Mouse (Mus musculus): Measurements from ENCODE around the gene Anp32a. TPM values are rescaled to one million over a fixed set of nuclear protein-coding genes. Genes with fewer than 3 reads are reported as not detected.

The Anp32a gene
- polyA plus RNA-seq, 1 experiment from 2014 or later, result 63.7 TPM

DNA sequence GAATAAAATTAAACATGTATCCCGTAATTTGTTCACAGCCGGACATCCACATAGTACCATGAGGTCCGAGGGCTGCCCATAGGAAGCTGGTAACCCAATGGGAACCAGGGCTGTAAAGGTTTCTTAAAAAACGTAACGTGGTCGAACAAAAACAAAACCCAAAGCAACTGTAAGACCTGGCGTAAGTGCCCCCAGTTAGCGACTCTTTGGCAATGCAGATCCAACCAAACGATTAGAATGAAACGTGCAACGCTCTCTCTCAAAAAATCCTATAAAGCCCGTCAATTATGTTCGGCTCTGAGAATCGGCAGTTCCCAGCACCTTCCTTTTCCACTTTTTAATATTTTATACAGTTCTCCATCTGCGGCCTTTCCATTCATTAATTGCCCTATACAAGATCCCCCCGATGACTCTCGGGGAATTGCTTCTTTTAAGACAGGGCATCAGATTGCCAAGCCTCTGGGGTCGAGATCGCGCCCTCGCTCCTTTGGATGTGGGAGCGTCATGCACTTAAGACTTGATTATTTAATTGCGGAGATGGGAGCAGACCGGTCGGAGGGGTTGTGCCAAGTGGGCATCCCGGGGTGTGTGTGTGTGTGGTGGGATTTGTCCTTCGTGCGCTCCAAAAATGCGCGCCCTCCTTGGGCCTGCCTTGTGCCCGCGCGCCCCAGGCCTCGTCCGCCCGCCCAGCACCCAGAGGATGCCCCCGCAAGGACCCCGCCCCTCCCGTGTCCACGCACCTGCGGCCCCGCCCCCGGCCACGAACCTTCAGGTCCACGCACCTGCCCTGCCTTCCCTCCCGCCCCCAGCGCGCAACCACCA is 581 bp upstream of the Anp32a start:
- Histone ChIP-seq H3K4me3 (replicated peaks) (peak overlapping the region; percentile 86), H3K27me3 (peaks cover 12% of the 10 kb centered on the region), H3K36me3 (replicated peaks) (no peaks in the 10 kb centered on the region), H3K9me3 (replicated peaks) (no peaks in the 10 kb centered on the region), H3K4me1 (replicated peaks) (peaks cover 39% of the 10 kb centered on the region), H3K9ac (peak overlapping the region; percentile 67), H3K4me2 (peak overlapping the region; percentile 96), H3K27ac (replicated peaks) (peak overlapping the region; percentile 53; the same call in 1 of the 2 replicates)
- 2% methylated on average over 48 of the region's 48 CpGs for WGBS (ENCODE audit: insufficient replicate concordance)
- peak; percentile 34 for ATAC-seq (ENCODE audit: insufficient read depth)

DNA sequence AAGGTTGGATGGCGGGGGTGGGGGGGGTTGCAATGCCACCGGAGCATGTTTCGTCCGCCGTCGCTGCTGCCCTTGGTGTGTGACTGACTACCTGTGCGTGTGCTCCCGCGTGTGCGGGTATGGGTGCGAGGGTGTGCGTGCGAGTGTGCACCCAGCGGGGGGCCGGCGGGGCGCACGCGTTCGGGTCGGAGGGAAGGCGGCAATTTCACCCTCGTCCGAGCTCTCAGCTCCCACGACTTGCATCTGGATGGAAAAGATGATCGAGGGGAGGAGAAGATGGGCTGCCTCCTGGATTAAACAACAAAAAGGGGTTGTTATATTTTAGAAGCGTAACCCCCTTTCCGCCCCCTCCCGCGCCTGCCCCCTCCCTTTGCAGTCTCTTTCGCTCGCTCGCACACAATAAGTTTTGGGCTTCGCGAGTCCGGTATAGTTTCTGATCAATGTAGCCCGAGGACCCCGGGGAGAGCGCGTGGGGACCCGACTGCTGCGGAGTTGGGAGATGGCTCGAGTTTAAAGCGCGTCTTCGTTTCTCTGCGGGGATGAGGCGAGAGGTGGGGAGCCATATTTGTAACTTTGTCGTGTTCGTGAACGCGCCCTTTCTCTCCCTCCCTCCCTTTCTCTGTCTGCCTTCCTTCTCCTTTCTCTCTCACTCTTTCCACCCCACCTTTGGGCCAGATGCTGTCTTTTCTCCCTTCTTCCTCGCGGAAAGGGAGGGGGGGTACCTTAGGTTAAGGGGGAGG is 778 bp downstream of the Anp32a start:
- peaks cover 51% of the 10 kb centered on the region for H3K4me1 ChIP-seq (replicated peaks)
- H3K4me2 ChIP-seq, result peak overlapping the region; percentile 96
- no peaks in the 10 kb centered on the region for H3K36me3 ChIP-seq (replicated peaks)
- peaks cover 12% of the 10 kb centered on the region for H3K27me3 ChIP-seq
- peak overlapping the region; percentile 92 for H3K27ac ChIP-seq (replicated peaks)
- H3K9ac ChIP-seq, result peak overlapping the region; percentile 74
- no peak for ATAC-seq (ENCODE audit: insufficient read depth)
- under 1% methylated on average over 54 of the region's 54 CpGs for WGBS (ENCODE audit: insufficient replicate concordance)
- H3K4me3 ChIP-seq (replicated peaks), result peak overlapping the region; percentile 86
- H3K9me3 ChIP-seq (replicated peaks), result no peaks in the 10 kb centered on the region

DNA sequence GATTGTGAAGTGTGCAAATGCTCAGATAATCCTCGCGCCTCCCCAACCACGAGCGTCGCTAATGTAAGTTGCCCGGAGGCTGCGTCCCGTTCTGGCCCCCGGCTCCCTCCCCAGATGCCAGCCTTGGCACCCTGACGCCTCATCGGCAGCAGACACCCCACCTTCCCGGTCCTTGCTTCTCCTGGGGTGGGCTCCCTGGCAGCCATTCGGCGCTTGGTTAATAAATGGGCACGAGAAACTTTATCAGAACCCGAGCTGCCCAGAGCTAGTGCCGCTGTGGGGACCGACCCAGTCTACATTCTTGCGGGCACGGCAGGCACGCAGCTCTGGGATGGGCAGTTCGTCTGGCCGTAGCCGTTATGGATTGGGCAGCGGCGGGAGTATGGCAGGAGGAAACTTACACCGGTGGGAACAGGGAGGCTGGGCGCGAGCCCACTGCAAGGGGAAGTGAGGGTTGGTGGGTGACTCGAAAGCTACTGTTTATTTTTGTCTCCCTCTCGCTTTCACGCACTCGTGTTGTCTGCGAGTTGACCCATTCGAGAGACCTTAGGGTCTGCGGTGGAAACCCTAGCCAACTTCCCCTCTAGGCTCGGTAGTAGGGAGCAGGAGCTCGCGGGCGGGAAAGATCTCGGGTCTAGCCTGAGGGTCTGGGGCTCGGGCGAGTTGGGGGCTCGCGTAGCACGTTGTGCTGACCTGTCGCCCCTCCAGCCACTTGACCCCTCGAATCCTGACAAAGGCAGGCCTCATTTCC is 1.5 kb downstream of the Anp32a start:
- Histone ChIP-seq H3K9ac (peak overlapping the region; percentile 74), H3K4me1 (replicated peaks) (peaks cover 57% of the 10 kb centered on the region), H3K9me3 (replicated peaks) (no peaks in the 10 kb centered on the region), H3K4me2 (peak overlapping the region; percentile 96), H3K4me3 (replicated peaks) (peak overlapping the region; percentile 86), H3K36me3 (replicated peaks) (no peaks in the 10 kb centered on the region), H3K27me3 (peaks cover 12% of the 10 kb centered on the region), H3K27ac (replicated peaks) (peak overlapping the region; percentile 92)
- 0 out of 2 replicates have a peak, but pooled peaks have one; percentile 11 for ATAC-seq (ENCODE audit: insufficient read depth)
- under 1% methylated on average over 48 of the region's 48 CpGs for WGBS (ENCODE audit: insufficient replicate concordance)

DNA sequence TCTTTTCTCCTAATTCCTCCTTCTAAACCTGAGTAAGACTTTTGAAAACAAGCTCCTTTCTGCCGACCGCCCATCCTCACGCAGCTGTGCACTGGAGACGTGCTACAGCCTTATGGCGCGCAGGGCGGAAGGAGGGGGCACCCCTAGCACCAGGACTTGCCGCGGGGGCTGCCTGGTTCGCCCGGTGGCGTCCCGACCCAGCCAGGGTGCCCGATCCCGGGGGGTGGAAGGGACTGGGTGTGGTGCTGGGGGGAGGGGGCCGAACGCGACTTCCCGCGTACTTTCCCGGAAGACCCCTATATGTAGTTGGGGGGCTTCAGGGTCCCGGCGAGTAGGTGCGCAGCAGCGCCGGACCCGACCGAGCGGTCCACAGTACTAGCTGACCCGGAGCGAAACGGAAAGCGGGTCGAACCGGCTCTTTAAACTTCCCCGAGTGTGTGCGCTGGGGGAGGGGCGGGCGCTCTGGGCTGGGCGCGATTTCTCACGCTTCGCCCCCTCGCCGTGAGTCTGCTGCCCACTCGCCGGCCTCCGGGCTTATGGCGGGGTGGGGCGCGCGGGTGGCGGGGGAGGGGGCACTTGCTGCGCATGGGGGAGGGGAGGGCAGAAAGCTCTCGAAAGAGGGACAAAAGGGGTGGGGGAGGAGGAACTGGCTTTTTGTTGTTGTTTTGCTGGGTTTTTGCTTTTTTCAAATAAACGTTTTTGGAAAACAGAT is 2.3 kb downstream of the Anp32a start:
- H3K27ac ChIP-seq (replicated peaks), result peak overlapping the region; percentile 92
- peak overlapping the region; percentile 96 for H3K4me2 ChIP-seq
- peaks cover 64% of the 10 kb centered on the region for H3K4me1 ChIP-seq (replicated peaks)
- H3K9ac ChIP-seq, result peak overlapping the region; percentile 74
- H3K4me3 ChIP-seq (replicated peaks), result peak overlapping the region; percentile 86
- peak; percentile 20; the same call in 1 of the 2 replicates for ATAC-seq (ENCODE audit: insufficient read depth)
- 0 out of 2 replicates have a peak, but pooled peaks cover 6% of the 10 kb centered on the region for H3K36me3 ChIP-seq (replicated peaks)
- under 1% methylated on average over 56 of the region's 56 CpGs for WGBS (ENCODE audit: insufficient replicate concordance)
- H3K9me3 ChIP-seq (replicated peaks), result no peaks in the 10 kb centered on the region
- H3K27me3 ChIP-seq, result peaks cover 12% of the 10 kb centered on the region

DNA sequence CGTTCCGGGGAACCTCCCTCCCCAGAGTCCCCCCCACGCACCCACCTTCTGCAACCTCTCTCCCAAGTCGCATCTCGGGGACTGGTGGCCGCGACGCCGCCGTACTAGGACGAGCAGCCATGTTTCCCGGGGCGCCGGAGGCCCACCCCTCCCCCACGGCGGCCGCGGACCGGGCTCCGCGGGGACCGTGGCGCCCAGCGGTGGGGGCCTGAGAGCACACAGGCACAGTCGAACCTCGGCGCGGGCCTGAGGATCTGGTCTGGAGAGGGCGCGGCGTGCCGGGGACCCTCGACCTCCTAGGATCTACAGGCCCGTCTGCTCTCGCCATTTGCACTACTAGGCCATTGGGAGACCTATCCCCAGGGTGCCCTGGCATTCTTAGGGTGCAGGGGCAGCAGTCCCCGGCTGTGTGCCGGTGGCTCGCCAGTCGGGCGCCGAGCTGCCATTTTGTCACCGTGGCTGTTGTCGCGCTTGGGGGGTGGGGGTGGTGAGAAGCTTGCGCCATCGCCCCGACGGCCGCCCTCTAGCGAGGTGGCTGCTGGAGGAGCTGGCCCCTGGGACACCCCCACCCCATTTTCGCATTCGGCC is 2.9 kb downstream of the Anp32a start:
- ATAC-seq (ENCODE audit: insufficient read depth), result peak; percentile 8; the same call in 1 of the 2 replicates
- Histone ChIP-seq H3K27me3 (peaks cover 12% of the 10 kb centered on the region), H3K9ac (peak overlapping the region; percentile 74), H3K27ac (replicated peaks) (peak overlapping the region; percentile 92), H3K9me3 (replicated peaks) (no peaks in the 10 kb centered on the region), H3K4me2 (peak overlapping the region; percentile 96), H3K36me3 (replicated peaks) (0 out of 2 replicates have a peak, but pooled peaks cover 6% of the 10 kb centered on the region), H3K4me3 (replicated peaks) (peak overlapping the region; percentile 86), H3K4me1 (replicated peaks) (peaks cover 65% of the 10 kb centered on the region)
- under 1% methylated on average over 52 of the region's 52 CpGs for WGBS (ENCODE audit: insufficient replicate concordance)

DNA sequence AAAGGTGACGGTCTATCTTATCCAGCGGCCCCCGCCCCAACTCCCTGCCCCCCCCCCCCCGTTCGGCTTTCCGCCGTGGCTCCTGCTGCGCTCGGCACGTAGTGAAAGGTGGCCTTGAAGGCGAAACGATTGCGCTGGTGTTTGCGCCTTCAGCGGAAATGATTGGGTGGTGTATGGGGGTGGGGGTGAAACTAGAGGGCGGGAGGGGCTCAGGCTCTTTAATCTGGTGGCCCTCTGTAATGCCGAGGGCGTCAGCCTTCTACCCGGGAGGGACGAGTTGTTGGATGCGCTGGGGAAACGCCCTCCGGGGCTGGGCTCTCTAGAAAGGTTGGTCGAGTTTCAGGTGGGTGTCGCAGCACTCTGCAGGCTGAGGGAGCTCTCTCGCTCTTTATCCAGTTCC is 3.5 kb downstream of the Anp32a start:
- Histone ChIP-seq H3K36me3 (replicated peaks) (0 out of 2 replicates have a peak, but pooled peaks cover 6% of the 10 kb centered on the region), H3K4me3 (replicated peaks) (peak overlapping the region; percentile 86), H3K27ac (replicated peaks) (peak overlapping the region; percentile 92), H3K9me3 (replicated peaks) (no peaks in the 10 kb centered on the region), H3K9ac (peak overlapping the region; percentile 74), H3K4me2 (peak overlapping the region; percentile 96), H3K4me1 (replicated peaks) (peaks cover 70% of the 10 kb centered on the region), H3K27me3 (peaks cover 10% of the 10 kb centered on the region)
- WGBS (ENCODE audit: insufficient replicate concordance), result under 1% methylated on average over 26 of the region's 26 CpGs
- peak; percentile 32 for ATAC-seq (ENCODE audit: insufficient read depth)

DNA sequence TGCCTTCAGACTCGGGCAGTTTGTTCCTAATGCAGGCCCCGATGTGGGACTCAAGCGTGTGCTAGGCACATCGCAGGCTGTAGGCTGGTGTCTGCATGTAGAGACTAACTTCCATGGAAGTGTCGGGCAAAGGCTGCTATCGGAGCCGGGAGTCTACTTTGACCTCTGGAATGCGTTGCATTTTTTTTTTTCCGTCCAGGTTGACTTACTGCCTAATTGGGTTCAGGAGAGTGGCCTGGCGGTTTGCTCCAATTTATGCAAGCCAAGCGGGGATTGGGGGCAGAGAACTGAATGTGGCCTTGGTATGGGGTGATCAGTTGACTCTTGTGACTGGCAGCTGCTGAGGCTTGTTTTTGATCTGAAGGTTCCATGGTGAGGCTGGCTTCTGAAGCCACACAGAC is 4.0 kb downstream of the Anp32a start:
- Histone ChIP-seq H3K27ac (replicated peaks) (peak overlapping the region; percentile 92), H3K4me3 (replicated peaks) (peak overlapping the region; percentile 86), H3K9me3 (replicated peaks) (no peaks in the 10 kb centered on the region), H3K9ac (peak overlapping the region; percentile 74), H3K36me3 (replicated peaks) (0 out of 2 replicates have a peak, but pooled peaks cover 6% of the 10 kb centered on the region), H3K4me2 (peak overlapping the region; percentile 96), H3K27me3 (peaks cover 8% of the 10 kb centered on the region), H3K4me1 (replicated peaks) (peaks cover 75% of the 10 kb centered on the region)
- WGBS (ENCODE audit: insufficient replicate concordance), result 33% methylated on average over 11 of the region's 11 CpGs
- no peak for ATAC-seq (ENCODE audit: insufficient read depth)

DNA sequence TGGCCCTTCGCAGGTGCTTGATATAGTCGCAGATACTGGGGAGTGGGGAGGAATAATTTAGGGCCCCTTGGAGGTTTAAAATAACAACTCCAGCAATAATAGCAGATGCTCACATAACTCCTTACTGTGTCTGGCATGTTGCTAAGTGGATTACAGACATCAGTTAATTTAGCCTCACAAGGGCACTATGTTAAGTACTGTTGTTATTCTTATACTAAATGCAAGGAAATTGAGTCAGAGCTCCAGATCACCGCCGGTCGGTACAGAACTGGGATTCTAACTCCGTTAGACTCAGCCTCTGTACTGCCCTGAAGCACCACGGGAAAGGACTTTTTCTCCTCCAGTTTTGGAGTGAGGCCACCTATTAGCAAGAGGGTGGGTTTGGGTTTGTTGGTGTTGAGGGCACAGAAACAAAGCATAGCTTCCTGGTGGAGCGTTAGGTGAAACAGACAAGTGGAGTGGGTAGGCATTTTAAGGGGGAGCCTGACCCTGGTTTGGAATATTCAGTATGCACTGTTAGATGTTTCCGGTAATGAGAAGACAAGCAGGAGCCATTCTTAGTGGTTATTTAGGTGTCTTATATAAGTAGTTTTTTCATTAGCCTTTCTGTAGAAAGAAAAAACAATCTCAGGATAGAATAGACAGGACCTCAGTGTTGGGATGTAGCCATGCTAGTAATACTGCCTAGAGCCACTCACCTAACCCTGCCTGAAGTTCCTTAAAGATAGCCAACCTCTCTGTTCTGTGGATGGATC is 4.7 kb downstream of the Anp32a start:
- H3K27me3 ChIP-seq, result peaks cover under 1% of the 10 kb centered on the region
- ATAC-seq (ENCODE audit: insufficient read depth), result no peak
- H3K9ac ChIP-seq, result 0 out of 2 replicates have a peak overlapping the region, but pooled peaks have one; percentile 74
- 73% methylated on average over 9 of the region's 9 CpGs for WGBS (ENCODE audit: insufficient replicate concordance)
- H3K4me1 ChIP-seq (replicated peaks), result peaks cover 75% of the 10 kb centered on the region
- H3K4me3 ChIP-seq (replicated peaks), result peak overlapping the region; percentile 86
- 0 out of 2 replicates have a peak, but pooled peaks cover 6% of the 10 kb centered on the region for H3K36me3 ChIP-seq (replicated peaks)
- peak overlapping the region; percentile 96 for H3K4me2 ChIP-seq
- no peaks in the 10 kb centered on the region for H3K9me3 ChIP-seq (replicated peaks)
- H3K27ac ChIP-seq (replicated peaks), result peak overlapping the region; percentile 92

DNA sequence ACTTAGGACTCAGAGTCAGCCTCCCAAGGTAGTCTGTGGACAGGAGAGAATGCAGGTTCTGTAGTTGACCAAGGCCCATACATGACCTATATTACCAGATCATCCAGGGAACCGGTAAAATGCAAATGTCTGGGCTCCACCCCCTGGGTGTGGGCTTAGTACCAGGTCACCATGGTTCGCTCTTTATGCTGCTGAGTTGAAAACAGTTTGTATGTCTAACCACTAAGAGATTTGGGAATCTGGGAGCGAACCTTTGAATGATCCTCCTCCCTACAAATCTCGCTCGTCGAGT is 5.2 kb downstream of the Anp32a start:
- H3K4me3 ChIP-seq (replicated peaks), result peak overlapping the region; percentile 12
- 57% methylated on average over 6 of the region's 6 CpGs for WGBS (ENCODE audit: insufficient replicate concordance)
- peak overlapping the region; percentile 96 for H3K4me2 ChIP-seq
- no peaks in the 10 kb centered on the region for H3K9me3 ChIP-seq (replicated peaks)
- H3K4me1 ChIP-seq (replicated peaks), result peaks cover 79% of the 10 kb centered on the region
- H3K9ac ChIP-seq, result no peak overlapping the region
- peak overlapping the region; percentile 92 for H3K27ac ChIP-seq (replicated peaks)
- H3K36me3 ChIP-seq (replicated peaks), result 0 out of 2 replicates have a peak, but pooled peaks cover 6% of the 10 kb centered on the region
- no peak for ATAC-seq (ENCODE audit: insufficient read depth)
- H3K27me3 ChIP-seq, result no peaks in the 10 kb centered on the region

Data from liver, embryonic 15.5 days (tissue).